Mouse (Mus musculus): ENCODE results near the gene Bcam.
A peak's percentile ranks its signal among the peaks of the same experiment; 100 is the strongest.

The Bcam gene

DNA sequence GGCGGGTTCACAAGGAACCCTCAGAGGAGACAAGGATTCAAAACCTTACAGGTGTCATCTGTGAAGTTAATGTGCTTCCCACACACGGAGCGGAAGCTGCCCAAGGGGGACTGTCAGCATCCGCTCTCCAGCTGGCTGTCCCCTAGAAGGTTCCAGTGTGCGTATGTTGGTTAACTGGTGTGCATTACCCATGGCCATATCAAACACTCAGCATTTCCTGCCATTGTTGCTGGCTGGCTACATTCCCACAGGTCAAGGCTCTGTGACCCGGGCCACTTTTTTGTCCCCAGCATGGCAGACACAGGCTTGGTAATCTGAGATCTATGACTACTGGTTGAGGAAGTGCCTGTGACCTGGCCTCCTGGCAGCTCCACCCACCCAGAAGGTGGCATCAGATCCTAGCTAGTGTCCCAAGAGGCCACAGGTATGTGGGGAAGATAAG, 48.0 kb downstream of the Bcam start:
- DNase-seq (ENCODE audit: low read depth): no peak

DNA sequence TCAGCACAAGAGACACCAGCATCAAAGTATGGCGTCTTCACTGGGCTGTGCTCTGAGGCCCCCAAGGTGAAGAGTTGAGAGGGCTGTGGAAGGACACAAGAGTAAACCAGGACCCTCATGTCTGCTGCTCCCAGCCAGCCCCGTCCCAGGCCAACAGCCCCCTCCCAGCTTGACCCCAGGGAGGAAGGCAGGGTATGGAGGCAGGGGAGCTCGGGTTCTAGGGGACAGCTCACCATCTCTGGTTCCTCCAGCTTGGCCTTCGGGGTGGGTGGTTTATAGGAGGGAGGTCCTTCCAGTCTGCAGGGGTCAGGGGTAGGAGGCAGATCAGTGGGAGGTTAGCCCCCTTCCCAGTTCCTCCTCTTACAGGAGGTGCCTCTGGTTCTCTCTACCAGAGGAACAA, 51.6 kb downstream of the Bcam start:
- DNase-seq (ENCODE audit: low read depth): no peak

DNA sequence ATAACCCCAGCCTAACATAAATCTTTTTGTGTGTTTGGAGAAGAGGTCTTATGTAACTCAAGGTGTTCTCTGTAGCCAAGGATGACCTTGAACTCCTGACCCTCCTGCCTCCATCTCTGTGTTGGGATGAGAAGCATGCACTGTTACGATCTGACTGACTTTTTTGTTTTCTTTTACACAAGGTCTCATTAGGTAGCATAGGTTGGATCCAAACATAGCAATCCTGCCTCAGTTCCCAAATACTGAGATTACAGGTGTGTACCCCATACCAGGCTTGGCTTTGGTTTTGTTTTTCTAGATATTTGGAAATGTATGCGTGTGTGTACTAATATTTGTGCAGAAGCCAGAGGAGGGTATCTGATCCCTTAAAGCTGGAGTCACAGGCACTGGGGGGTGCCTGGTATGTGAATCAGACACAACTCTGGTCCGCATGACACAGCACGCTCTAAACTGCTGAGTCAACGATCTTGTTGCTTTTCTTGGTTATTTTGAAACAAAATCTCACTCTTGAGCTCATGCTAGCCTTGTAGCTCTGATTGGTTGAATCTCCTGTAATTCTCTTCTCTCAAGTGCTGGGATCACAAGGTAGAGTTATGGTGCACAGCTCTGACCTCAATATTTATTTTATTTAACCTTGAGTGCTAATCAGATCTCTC, 52.4 kb downstream of the Bcam start:
- DNase-seq (ENCODE audit: low read depth): no peak

DNA sequence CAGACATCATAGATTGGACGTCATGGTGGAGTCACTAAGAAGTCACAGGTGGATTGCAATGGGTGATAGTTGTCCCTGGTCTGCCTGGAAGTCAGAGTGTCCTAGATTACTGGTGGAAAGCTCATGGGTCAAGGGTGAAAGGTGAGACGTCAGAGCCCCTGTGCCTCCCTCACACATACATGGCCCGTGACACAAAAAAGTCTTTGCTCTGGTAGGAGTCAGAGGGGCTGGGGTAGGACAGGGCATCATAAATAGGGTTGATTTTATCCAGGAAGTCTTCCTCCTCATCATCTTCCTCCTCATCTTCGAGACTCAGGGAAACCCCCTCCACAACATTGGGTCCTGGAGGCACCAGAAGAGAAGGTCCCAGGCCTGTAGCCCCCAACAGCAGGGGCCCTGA, 53.5 kb downstream of the Bcam start:
- no peak for DNase-seq (ENCODE audit: low read depth)

DNA sequence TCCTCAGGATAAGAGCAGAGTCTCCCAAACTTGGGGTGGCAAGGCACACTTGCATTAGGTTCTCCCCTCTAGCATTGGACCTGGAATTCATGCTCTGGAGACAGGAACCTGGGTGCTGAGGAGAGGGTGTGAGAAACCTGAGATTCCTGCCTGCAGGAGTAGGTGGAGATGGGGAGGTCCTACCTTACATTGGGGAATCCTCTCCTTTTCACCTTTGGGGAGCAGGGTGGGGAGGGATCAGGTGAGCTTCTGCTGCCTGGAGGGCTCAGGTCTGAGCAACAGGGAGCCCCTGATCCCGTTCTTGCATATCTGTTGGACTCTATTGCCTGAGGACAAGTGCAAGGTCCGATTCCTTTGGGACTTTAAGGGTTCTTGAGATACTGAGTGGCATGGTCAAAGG, 54.0 kb downstream of the Bcam start:
- DNase-seq (ENCODE audit: low read depth): no peak

DNA sequence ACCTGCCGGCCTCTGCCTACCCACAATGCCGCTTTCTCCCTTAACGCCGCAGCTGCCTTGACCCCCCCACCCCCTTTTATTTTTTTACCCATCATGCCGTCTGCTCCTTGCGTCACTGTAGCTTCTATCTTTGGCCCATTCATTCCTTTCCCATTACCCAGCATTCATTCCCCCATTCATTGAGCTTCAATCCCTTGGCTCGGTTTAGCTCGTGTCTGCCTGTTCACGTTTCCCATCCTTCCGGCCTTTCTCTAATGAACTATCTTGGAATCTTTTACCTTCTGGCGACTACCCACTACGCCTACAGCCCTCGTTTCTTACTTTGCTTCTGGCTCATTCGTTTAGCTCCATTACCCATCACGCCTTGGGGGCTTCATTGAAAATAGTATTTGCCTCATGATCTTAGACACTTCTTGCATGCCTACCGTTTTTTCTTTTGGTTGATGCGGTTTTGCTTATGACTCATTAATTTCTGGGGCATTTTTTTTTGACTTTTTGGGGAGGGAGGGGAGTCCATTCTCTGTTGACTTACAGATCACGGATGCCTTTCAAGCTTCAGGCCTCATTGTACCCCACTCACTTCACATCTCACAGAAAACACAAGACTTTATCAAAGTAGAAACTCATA, 54.6 kb downstream of the Bcam start:
- no peak for DNase-seq (ENCODE audit: low read depth)

DNA sequence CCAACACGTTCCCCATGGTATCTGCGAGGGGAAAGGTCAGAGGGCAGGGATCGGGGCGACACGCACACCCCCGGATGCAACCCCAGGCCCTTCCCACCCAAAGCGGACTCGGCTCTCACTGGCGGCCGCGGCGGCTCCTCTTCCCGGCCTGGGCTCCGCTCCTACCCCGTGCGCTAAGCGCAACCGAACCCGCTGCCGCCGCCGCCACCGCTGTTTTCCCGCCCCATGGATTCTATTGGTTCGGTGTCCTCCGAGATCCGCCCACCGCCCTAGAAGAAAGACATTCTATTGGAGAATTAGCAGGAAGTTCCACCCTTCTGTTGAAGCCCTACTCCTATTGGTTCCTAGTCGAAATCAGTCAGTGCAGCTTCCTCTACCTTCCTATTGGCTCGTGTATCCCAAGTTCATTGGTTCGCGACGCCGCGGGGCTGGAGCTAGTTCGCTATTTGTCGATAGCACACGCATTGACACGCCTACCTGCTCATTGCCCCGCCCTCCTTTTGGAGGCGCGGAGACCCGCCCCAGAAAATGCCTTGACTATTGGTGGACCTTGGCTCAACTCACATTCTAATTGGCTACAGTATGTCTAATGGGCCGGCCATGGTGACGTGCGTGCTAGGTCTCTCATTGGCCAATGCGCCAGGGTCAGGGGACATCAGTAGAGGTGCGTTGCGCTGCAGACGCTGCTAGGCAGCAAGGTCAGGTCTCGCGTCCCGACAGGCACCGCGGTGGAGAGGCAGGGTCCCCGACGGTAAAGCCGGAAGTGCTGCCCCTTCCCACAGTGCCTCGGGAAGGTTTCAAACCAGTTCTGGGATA, 55.4 kb downstream of the Bcam start, which contains the start of gene Tomm40:
TSS of gene Tomm40 (minus strand) at position 200 of the 816 bp plus-strand sequence.
- DNase-seq (ENCODE audit: low read depth): peak; percentile 100

DNA sequence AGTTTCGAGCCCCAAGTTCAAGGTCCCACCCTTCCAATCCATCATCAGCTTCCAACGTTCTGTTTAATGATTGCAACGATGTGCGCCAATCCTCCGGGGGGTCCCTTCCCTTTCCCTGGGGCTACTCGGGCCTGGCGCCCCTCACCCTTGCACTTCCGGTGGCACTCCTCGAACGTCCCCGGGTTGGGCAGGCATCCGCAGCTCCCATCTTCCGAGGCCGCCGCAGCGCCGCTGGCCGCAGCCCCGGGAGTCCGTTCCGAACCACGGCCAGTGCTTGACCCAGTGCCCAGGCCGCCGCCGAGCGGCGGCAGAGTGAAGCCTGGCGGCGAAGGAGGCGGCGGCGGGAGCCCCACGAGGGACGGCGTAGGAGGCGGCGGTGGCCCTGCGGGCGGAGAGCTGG, 56.0 kb downstream of the Bcam start:
- DNase-seq (ENCODE audit: low read depth): peak; percentile 29

DNA sequence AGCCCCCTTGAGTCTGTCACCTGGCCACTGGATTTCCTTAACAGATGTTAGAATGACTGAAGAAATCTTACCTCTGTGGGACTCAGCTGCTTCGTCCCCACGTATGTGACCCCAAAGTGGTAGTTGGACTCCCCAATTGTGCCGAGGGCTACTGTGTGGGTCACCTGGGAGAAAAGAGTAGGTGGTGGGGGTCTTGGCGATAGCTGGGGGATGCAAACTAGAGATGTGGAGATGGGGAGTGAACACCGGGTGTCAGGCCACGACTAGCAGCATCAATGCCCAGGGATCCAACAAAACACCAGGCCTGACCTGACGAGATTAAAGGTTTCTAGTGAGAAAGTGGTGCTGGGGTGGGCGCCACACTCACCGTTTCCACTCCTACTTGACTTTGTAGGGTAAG, 57.2 kb downstream of the Bcam start:
- no peak for DNase-seq (ENCODE audit: low read depth)

DNA sequence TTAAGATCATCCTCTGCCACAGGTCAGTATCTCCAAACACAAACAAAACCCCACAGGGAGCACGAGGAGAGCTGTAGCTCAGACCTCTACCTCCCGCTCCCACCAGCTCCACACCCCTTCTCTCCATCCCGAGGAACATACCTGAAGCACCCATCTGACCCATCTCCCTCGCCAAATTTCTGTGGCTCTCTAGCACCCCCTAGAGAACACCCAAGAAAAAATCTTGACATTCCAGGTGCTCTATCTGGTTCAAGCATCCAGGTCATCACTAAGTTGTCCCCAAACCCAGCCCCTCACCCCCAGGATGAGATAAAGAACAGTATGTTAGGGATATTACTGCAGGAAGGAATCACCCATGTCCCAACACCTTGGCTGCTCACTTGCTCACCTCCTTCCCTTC, 57.6 kb downstream of the Bcam start:
- DNase-seq (ENCODE audit: low read depth): peak; percentile 54

DNA sequence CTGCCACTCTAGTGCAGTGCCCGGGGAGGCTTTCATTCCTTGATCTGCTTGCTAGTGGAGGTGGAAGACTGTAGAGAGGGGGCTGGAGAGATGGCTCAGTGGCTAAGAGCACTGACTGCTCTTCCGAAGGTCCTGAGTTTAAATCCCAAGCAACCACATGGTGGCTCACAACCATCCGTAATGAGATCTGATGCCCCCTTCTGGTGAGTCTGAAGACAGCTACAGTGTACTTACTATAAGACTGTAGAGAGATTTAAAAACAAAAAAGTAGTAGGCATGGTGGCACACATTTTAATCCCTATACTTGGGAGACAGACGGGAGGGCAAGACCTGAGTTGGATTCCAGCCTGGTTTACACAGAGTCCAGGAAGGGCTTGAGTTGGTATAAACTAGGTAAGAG, 58.4 kb downstream of the Bcam start:
- DNase-seq (ENCODE audit: low read depth): peak; percentile 61

DNA sequence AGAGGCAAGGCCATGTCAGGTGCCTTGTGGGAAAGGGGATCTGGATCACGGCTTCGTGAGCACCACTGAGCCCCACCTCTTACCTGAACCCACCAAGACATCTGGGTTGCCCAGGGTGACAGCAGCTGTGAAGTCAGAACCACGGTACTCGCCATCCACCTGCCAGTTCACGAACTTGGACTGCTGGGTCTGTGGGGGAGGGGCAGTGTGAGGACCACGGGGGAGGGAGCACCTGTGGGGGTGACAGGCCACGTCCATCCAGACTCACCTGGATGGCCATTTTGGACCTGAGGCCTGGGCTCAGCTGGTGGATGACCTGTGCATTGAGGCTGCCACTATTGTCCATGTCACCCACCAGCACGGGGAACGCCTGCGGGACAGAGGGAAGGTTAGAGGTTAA, 60.2 kb downstream of the Bcam start:
- DNase-seq (ENCODE audit: low read depth): no peak

All from NIH3T3 (cell line).